Mouse (Mus musculus) liver (tissue): Measurements from ENCODE around the gene Crb3.

Experiments
- DNase-seq: peaks from one replicate; pipeline ENCODE4 v3.0.0-alpha.2; 2020; ENCODE audit warnings: mixed read lengths

Gene Crb3

GRCm38 (mm10) chr17:57107064-57107463 is 48.2 kb downstream of the Crb3 start:
- no peak for DNase-seq

DNA sequence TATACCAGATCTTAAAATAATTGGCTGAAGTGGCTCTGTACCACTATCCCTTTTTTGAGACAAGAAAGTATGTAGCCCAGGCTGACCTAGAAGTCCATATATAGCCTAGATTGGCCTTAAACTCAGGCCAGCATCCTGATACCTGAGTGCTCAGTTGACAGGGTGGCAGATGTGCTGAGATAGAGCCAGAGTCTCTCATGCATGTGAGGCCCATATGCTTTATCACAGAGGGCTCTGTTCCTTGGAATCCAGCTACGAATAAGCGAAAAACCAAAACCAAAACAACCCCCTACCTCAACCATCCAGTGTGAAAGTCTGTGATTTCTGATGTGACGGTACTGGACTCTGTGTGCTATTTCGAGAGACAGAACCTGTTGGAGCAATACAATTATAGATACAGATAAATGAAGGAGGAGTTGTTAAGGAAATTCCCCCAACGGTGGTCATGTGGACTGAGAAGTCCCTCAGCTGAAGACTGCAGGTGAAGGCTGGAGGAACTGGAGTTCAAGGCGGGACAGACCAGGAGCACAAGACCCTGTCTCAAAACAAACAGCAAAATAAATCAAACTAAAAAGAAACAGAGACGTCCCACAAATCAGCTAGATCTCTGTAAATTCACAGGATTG is 49.2 kb downstream of the Crb3 start:
- DNase-seq = no peak

DNA sequence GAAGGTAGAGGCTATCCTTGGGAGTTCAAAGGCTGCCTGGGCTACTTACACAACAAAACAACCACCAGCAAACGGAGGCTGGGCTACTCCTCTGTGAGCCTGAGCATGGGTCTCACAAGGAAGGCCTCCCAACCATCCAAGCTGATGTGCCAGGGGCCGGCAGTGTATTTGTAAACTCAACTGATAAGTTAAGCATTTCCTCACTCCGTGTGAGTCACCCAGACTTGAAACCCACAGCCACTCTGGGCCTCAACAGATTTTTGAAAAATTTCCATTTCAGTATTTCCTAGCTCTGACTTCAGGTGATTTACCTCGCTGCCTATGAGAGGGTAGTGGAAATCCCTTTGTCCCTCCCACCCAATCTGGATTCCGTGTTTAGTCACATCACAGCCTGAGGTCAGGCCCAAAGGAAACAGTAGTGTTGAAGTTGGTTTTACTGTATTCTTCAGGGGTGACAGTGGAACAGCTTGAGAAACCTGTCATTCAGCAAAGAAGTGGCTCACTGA is 49.8 kb downstream of the Crb3 start:
- DNase-seq = no peak

DNA sequence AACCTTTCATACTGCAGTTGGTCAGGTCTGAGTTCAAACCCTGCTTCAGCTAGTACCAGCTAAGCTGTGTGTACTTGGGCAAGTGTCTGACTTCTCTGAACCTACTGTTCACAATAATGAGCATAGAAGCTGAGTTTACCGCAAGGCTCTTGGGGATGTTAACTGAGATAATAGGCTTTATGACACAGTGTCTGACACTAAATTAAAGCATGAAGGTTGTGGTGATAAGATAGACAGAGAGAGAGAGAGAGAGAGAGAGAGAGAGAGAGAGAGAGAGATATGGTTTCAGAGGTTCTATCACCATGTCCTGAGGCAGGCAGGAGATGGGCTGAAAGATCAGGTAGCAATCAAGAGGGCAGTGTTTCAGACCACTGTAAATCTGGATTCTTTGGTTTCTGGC is 51.1 kb downstream of the Crb3 start:
- DNase-seq = no peak

DNA sequence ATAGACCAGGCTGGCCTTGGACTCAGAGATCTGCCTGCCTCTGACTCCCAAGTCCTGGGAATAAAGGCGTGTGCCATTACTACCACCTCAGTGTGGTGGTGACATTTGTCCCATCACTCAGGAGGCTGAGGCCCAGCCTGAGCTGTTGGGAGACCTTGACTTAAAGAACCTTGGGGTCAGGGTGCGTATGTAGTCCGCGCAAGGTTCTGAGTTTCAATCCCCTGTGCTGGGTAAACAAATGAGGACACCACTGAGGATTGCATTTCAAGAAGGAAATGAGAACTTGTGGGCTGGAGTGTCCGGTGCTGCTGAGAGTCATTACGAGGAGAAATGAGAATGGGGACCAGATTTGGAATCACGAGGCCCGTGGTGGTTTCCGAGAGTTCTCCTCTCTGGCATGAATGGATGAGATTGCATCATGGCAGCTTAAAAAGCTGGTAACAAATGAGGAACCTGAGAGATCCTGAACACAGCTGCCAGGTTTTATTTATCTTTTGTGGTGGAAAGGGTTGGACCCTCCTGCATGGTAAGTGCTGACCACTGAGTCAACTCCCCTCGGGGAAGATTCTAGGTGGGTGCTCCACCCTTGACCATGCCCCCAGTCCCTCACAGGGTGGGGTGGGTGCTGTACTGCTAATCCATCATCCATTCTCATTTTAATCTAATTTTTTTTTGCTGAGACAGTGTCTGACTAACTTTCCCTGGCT is 54.0 kb downstream of the Crb3 start:
- DNase-seq = no peak
